In genomic region chr13:28720169-28720568, GRCm38 (mm10) we compare ENCODE assay signal across 9 mouse cellular contexts.
DNase-seq lines count a peak whose midpoint lies in the region; ATAC-seq and TF ChIP-seq lines count a peak whose summit lies in the region.
"Had no signal": no experiment of that assay in that cellular context is flagged by ENCODE, and none has a peak within 500 bp of the region (broad histone marks: within the 10 kb centered on the region; RNA-seq: fewer than 3 reads in every experiment).

No protein-coding gene starts in this region.

- no peaks in the 10 kb centered on the region for H3K27me3 ChIP-seq in heart, adult 2 months (ENCODE audit: control insufficient read depth, insufficient read depth, low read length)
- H3K27me3 ChIP-seq in forebrain, embryonic 15.5 days: no peaks in the 10 kb centered on the region
- H3K27me3 ChIP-seq in midbrain, embryonic 16.5 days (ENCODE audit: control insufficient read depth, insufficient read depth, low read depth, low read length): no peaks in the 10 kb centered on the region
- H3K27me3 ChIP-seq: megakaryocyte, embryonic 14.5 days had no signal

- peak overlapping the region; percentile 35 for H3K4me2 ChIP-seq in forebrain, embryonic 15.5 days (replicated peaks)
- peak overlapping the region; percentile 24 for H3K4me2 ChIP-seq in midbrain, embryonic 16.5 days (ENCODE audit: low read length)

- H3K36me3 ChIP-seq in heart, adult 2 months (ENCODE audit: control insufficient read depth, insufficient read depth, low read length): peaks cover 7% of the 10 kb centered on the region
- no peaks in the 10 kb centered on the region for H3K36me3 ChIP-seq in forebrain, embryonic 15.5 days
- no peaks in the 10 kb centered on the region for H3K36me3 ChIP-seq in midbrain, embryonic 16.5 days (ENCODE audit: control insufficient read depth, insufficient read depth, low read length)

- H3K9ac ChIP-seq in heart, adult 2 months (ENCODE audit: low read depth, low read length): no peak overlapping the region
- peak overlapping the region; percentile 24 for H3K9ac ChIP-seq in forebrain, embryonic 15.5 days (replicated peaks)
- peak overlapping the region; percentile 32; the same call in 1 of the 2 replicates for H3K9ac ChIP-seq in midbrain, embryonic 16.5 days (ENCODE audit: low read depth, low read length)

- DNase-seq in heart, adult 2 months: no peak
- DNase-seq in heart, adult 9 months (ENCODE audit: low spot score in 2 of 2): no peak
- peak; percentile 69 for DNase-seq in CD4-positive, CD25-positive, alpha-beta regulatory T cell, adult 2 months (ENCODE audit: low read depth, low spot score)
- no peak for DNase-seq in c-Kit-positive CD71-positive TER-119-positive erythroid progenitor cells, embryonic 14.5 days (ENCODE audit: low spot score)
- no peak for DNase-seq in lung, postnatal 14 days
- no peak for DNase-seq in layer of hippocampus, postnatal 36 days

- WGBS in heart, adult 2 months: 45% methylated on average over 11 of the region's 11 CpGs
- WGBS in forebrain, embryonic 15.5 days: 44% methylated on average over 11 of the region's 11 CpGs
- WGBS in midbrain, embryonic 16.5 days: 59% methylated on average over 11 of the region's 11 CpGs

- no peak for TF ChIP-seq CTCF in heart, adult 2 months (IDR thresholded peaks at IDR 0.05)

- H3K79me2 ChIP-seq in heart, adult 2 months (replicated peaks; ENCODE audit: control insufficient read depth, insufficient read depth, low read length): no peaks in the 10 kb centered on the region

- ATAC-seq in forebrain, embryonic 15.5 days (replicated peaks): peak; percentile 7; the same call in 1 of the 2 replicates
- no peak for ATAC-seq in midbrain, embryonic 16.5 days

- TF ChIP-seq POLR2A in heart, adult 2 months (IDR thresholded peaks at IDR 0.05; ENCODE audit: insufficient read depth, low read depth, low read length): no peak

- H3K4me3 ChIP-seq in heart, adult 2 months: no peak overlapping the region; the same call in 1 of the 2 replicates
- no peak overlapping the region for H3K4me3 ChIP-seq in forebrain, embryonic 15.5 days
- no peak overlapping the region for H3K4me3 ChIP-seq in midbrain, embryonic 16.5 days (ENCODE audit: low read depth, low read length)
- H3K4me3 ChIP-seq: megakaryocyte, embryonic 14.5 days had no signal

- no peak for TF ChIP-seq EP300 in heart, adult 2 months (IDR thresholded peaks at IDR 0.05; ENCODE audit: insufficient read depth, low read depth, low read length)

- intact Hi-C loops in heart, adult 2 months (cut with DNase I): no loop called here

- peak overlapping the region; percentile 6; the same call in 1 of the 2 replicates for H3K27ac ChIP-seq in heart, adult 2 months
- peak overlapping the region; percentile 87 for H3K27ac ChIP-seq in forebrain, embryonic 15.5 days (replicated peaks)
- H3K27ac ChIP-seq in midbrain, embryonic 16.5 days (ENCODE audit: low read length): peak overlapping the region; percentile 74

- H3K4me1 ChIP-seq in heart, adult 2 months (ENCODE audit: control insufficient read depth, insufficient read depth, low read length): peaks cover 13% of the 10 kb centered on the region
- H3K4me1 ChIP-seq in forebrain, embryonic 15.5 days: peaks cover 61% of the 10 kb centered on the region
- H3K4me1 ChIP-seq in midbrain, embryonic 16.5 days (ENCODE audit: control insufficient read depth, insufficient read depth, low read length): peaks cover 42% of the 10 kb centered on the region

- H3K9me3 ChIP-seq in forebrain, embryonic 15.5 days: no peaks in the 10 kb centered on the region
- H3K9me3 ChIP-seq in midbrain, embryonic 16.5 days (replicated peaks; ENCODE audit: control insufficient read depth, low read length, poor library complexity, severe bottlenecking): no peaks in the 10 kb centered on the region
- H3K9me3 ChIP-seq: megakaryocyte, embryonic 14.5 days had no signal

Comparison
In these comparisons a context has a peak if more than half of its experiments do, and no peak if none do; other contexts are left out.
1. H3K27ac ChIP-seq: peak in every context shown above with its lines; median percentile 87 in forebrain, embryonic 15.5 days; 74 in midbrain, embryonic 16.5 days; 6 in heart, adult 2 months.